Mouse (Mus musculus): Measurements from ENCODE around the gene Scap.

- TF ChIP-seq CTCF (IDR thresholded peaks at IDR 0.05; ENCODE audit: borderline replicate concordance, insufficient read depth, low read length) (no peak), POLR2A (IDR thresholded peaks at IDR 0.05; ENCODE audit: low read depth, low read length) (no peak)
Measured at GRCm38 (mm10) chr9:110306371-110306770, 26.7 kb upstream of the Scap start.

Measured in embryonic fibroblast, embryonic 13.5 days (primary cell).